Comparison of ENCODE assay signal across 10 mouse cellular contexts in genomic region chr9:110952931-110953549, GRCm38 (mm10). TPM values are rescaled to one million over a fixed set of nuclear protein-coding genes. Genes with fewer than 3 reads are reported as not detected.
DNase-seq lines count a peak whose midpoint lies in the region; ATAC-seq and TF ChIP-seq lines count a peak whose summit lies in the region.
"Had no signal": no experiment of that assay in that cellular context is flagged by ENCODE, and none has a peak within 500 bp of the region (broad histone marks: within the 10 kb centered on the region; RNA-seq: fewer than 3 reads in every experiment).

No protein-coding gene starts in this region.

- no peaks in the 10 kb centered on the region for H3K36me3 ChIP-seq in lung, embryonic 15.5 days
- H3K36me3 ChIP-seq in forebrain, embryonic 11.5 days (ENCODE audit: control insufficient read depth, insufficient read depth, low read length): no peaks in the 10 kb centered on the region
- H3K36me3 ChIP-seq in limb, embryonic 12.5 days: no peaks in the 10 kb centered on the region

- peak overlapping the region; percentile 50 for H3K4me3 ChIP-seq in lung, embryonic 15.5 days
- H3K4me3 ChIP-seq in forebrain, embryonic 11.5 days (ENCODE audit: low read depth, low read length): peak overlapping the region; percentile 52
- H3K4me3 ChIP-seq in limb, embryonic 12.5 days (replicated peaks): peak overlapping the region; percentile 55
- H3K4me3 ChIP-seq in olfactory bulb, adult 2 months (ENCODE audit: insufficient read depth, low read depth, low read length): peak overlapping the region; percentile 78

- H3K27me3 ChIP-seq in lung, embryonic 15.5 days: peaks cover 58% of the 10 kb centered on the region
- H3K27me3 ChIP-seq in forebrain, embryonic 11.5 days (ENCODE audit: control insufficient read depth, insufficient read depth, low read length): peaks cover 11% of the 10 kb centered on the region; the same call in 1 of the 2 replicates
- H3K27me3 ChIP-seq in limb, embryonic 12.5 days: peaks cover 66% of the 10 kb centered on the region

- no peak overlapping the region for H3K27ac ChIP-seq in lung, embryonic 15.5 days
- H3K27ac ChIP-seq in forebrain, embryonic 11.5 days (ENCODE audit: low read depth, low read length): no peak overlapping the region
- H3K27ac ChIP-seq in limb, embryonic 12.5 days: no peak overlapping the region
- H3K27ac ChIP-seq in olfactory bulb, adult 2 months (ENCODE audit: insufficient read depth, low read depth, low read length): peak overlapping the region; percentile 16; the same call in 1 of the 2 replicates

- ATAC-seq in lung, embryonic 15.5 days (ENCODE audit: borderline replicate concordance, extremely low read depth, low FRiP score, low TSS enrichment): no peak
- no peak for ATAC-seq in forebrain, embryonic 11.5 days (replicated peaks; ENCODE audit: low FRiP score)
- no peak for ATAC-seq in limb, embryonic 12.5 days (ENCODE audit: insufficient number of reproducible peaks, insufficient read depth, low FRiP score, low TSS enrichment, low read depth)

- TF ChIP-seq POLR2A in olfactory bulb, adult 2 months (IDR thresholded peaks at IDR 0.05; ENCODE audit: insufficient read depth, low read depth, low read length): no peak

- H3K4me1 ChIP-seq in lung, embryonic 15.5 days: no peaks in the 10 kb centered on the region
- 0 out of 2 replicates have a peak, but pooled peaks cover 2% of the 10 kb centered on the region for H3K4me1 ChIP-seq in forebrain, embryonic 11.5 days (replicated peaks; ENCODE audit: control insufficient read depth, insufficient read depth, low read length)
- peaks cover 5% of the 10 kb centered on the region; the same call in 1 of the 2 replicates for H3K4me1 ChIP-seq in limb, embryonic 12.5 days (replicated peaks)
- no peaks in the 10 kb centered on the region for H3K4me1 ChIP-seq in olfactory bulb, adult 2 months (ENCODE audit: control insufficient read depth, insufficient read depth, low read length)

- H3K9ac ChIP-seq in lung, embryonic 15.5 days: 0 out of 2 replicates have a peak overlapping the region, but pooled peaks have one; percentile 35
- peak overlapping the region; percentile 65 for H3K9ac ChIP-seq in forebrain, embryonic 11.5 days (ENCODE audit: low read length)
- no peak overlapping the region for H3K9ac ChIP-seq in limb, embryonic 12.5 days (replicated peaks)

- TF ChIP-seq CTCF in olfactory bulb, adult 2 months (IDR thresholded peaks at IDR 0.05; ENCODE audit: insufficient read depth, low read depth, low read length): no peak

- WGBS in lung, embryonic 15.5 days: 42% methylated on average over 5 of the region's 5 CpGs
- 47% methylated on average over 5 of the region's 5 CpGs for WGBS in forebrain, embryonic 11.5 days
- 41% methylated on average over 5 of the region's 5 CpGs for WGBS in limb, embryonic 12.5 days
- 34% methylated on average over 5 of the region's 5 CpGs for WGBS in olfactory bulb, adult 2 months

- no peaks in the 10 kb centered on the region for H3K9me3 ChIP-seq in lung, embryonic 15.5 days
- H3K9me3 ChIP-seq in forebrain, embryonic 11.5 days (ENCODE audit: control insufficient read depth, low read length): no peaks in the 10 kb centered on the region
- H3K9me3 ChIP-seq in limb, embryonic 12.5 days: no peaks in the 10 kb centered on the region

- DNase-seq in lung, postnatal 36 days: no peak
- DNase-seq in forebrain, embryonic 11.5 days (ENCODE audit: low spot score): no peak
- no peak for DNase-seq in gastrocnemius, postnatal 4 days (ENCODE audit: low spot score in 2 of 2)
- no peak for DNase-seq in thymus, postnatal 36 days
- DNase-seq in gastrocnemius, adult 18-20 months (ENCODE audit: low spot score): no peak

- peak overlapping the region; percentile 94 for H3K4me2 ChIP-seq in lung, embryonic 15.5 days
- peak overlapping the region; percentile 94 for H3K4me2 ChIP-seq in forebrain, embryonic 11.5 days (ENCODE audit: low read depth, low read length, severe bottlenecking)
- H3K4me2 ChIP-seq in limb, embryonic 12.5 days: peak overlapping the region; percentile 97

RNA-seq across cellular contexts. Expression of gene Lrrc2, which starts 1.7 kb away (rescaled TPM):
- polyA plus RNA-seq in lung, embryonic 15.5 days (2015; fragmentation: Nextera tagmentation; extraction: Ambion mirVana): 0.19 and 0.45 TPM in 2 replicates
- 0.27 TPM in 1 of 2 replicates, not detected in the other for polyA plus RNA-seq in forebrain, embryonic 11.5 days (2014; fragmentation: Nextera tagmentation; extraction: Ambion mirVana)
- polyA plus RNA-seq in limb, embryonic 12.5 days (2016; fragmentation: Nextera tagmentation; extraction: Ambion mirVana): 0.05 and 0.31 TPM in 2 replicates
- polyA plus RNA-seq in olfactory bulb, adult 2 months (2012; ENCODE audit: insufficient read depth, insufficient read length, low replicate concordance, missing spikeins): not detected in 2 replicates
- total RNA-seq in gastrocnemius, postnatal 4 days (2021): 10 to 100 TPM in 1 of 2 experiments, 1 to 10 TPM in 1; 8.8 to 13.3 TPM
- 100 to 1,000 TPM in 1 of 2 experiments, 10 to 100 TPM in 1; 82.8 to 112 TPM for total RNA-seq in gastrocnemius, adult 18-20 months (2021)

RNA-seq across cellular contexts. Expression of gene Tdgf1, which starts 7.1 kb away (rescaled TPM):
- not detected in 2 replicates for polyA plus RNA-seq in lung, embryonic 15.5 days (2015; fragmentation: Nextera tagmentation; extraction: Ambion mirVana)
- not detected in 2 replicates for polyA plus RNA-seq in forebrain, embryonic 11.5 days (2014; fragmentation: Nextera tagmentation; extraction: Ambion mirVana)
- not detected in 2 replicates for polyA plus RNA-seq in limb, embryonic 12.5 days (2016; fragmentation: Nextera tagmentation; extraction: Ambion mirVana)
- not detected in 2 replicates for polyA plus RNA-seq in olfactory bulb, adult 2 months (2012; ENCODE audit: insufficient read depth, insufficient read length, low replicate concordance, missing spikeins)
- total RNA-seq in gastrocnemius, postnatal 4 days (2021): not detected
- total RNA-seq in gastrocnemius, adult 18-20 months (2021): not detected

RNA-seq across cellular contexts. Expression of gene Fam240a, which starts 36.4 kb away (rescaled TPM):
- polyA plus RNA-seq in lung, embryonic 15.5 days (2015; fragmentation: Nextera tagmentation; extraction: Ambion mirVana): not detected in 2 replicates
- not detected in 2 replicates for polyA plus RNA-seq in forebrain, embryonic 11.5 days (2014; fragmentation: Nextera tagmentation; extraction: Ambion mirVana)
- polyA plus RNA-seq in limb, embryonic 12.5 days (2016; fragmentation: Nextera tagmentation; extraction: Ambion mirVana): not detected in 2 replicates
- polyA plus RNA-seq in olfactory bulb, adult 2 months (2012; ENCODE audit: insufficient read depth, insufficient read length, low replicate concordance, missing spikeins): not detected in 2 replicates
- total RNA-seq in gastrocnemius, postnatal 4 days (2021): 1 to 10 TPM; 1.8 to 2.5 TPM
- total RNA-seq in gastrocnemius, adult 18-20 months (2021): 1 to 10 TPM; 1.2 TPM
- total RNA-seq: layer of hippocampus, postnatal 14 days had no signal

RNA-seq across cellular contexts. Expression of gene Rtp3, which starts 37.3 kb away (rescaled TPM):
- polyA plus RNA-seq in lung, embryonic 15.5 days (2015; fragmentation: Nextera tagmentation; extraction: Ambion mirVana): 1.1 TPM in 2 replicates
- polyA plus RNA-seq in forebrain, embryonic 11.5 days (2014; fragmentation: Nextera tagmentation; extraction: Ambion mirVana): not detected in 2 replicates
- not detected in 2 replicates for polyA plus RNA-seq in limb, embryonic 12.5 days (2016; fragmentation: Nextera tagmentation; extraction: Ambion mirVana)
- polyA plus RNA-seq in olfactory bulb, adult 2 months (2012; ENCODE audit: insufficient read depth, insufficient read length, low replicate concordance, missing spikeins): not detected in 2 replicates
- total RNA-seq in gastrocnemius, postnatal 4 days (2021): 1 to 10 TPM in 1 of 2 experiments, under 1 TPM in 1; 0.93 to 1.1 TPM
- 1 to 10 TPM in 1 of 2 experiments, under 1 TPM in 1; 0.94 to 2.4 TPM for total RNA-seq in gastrocnemius, adult 18-20 months (2021)
- polyA plus RNA-seq: activated CD4-positive, CD25-positive, alpha-beta regulatory T cell, adult 4 months had no signal
